Mouse (Mus musculus) forebrain, postnatal 0 days (tissue): Measurements from ENCODE around the gene Sugp1. TPM values are rescaled to one million over a fixed set of nuclear protein-coding genes. Genes with fewer than 3 reads are reported as not detected.

Experiments used
- ATAC-seq: fragments of 200-750 bp; cut with Nextera tagmentation; 2 replicates; pipeline ENCODE4 v1.8.0; 2017; ENCODE audit warnings: mild to moderate bottlenecking, moderate library complexity
- DNase-seq: peaks from one replicate; pipeline ENCODE4 v3.0.0-alpha.2; 2015
- H3K27ac ChIP-seq: fragments of 300-500 bp; sonication (generic); 2 replicates; pipeline ENCODE4 v1.5.1; 2014; ENCODE audit warnings: low read depth, mild to moderate bottlenecking, antibody characterized with exemption, low read length, moderate library complexity, mixed read lengths
- H3K27me3 ChIP-seq: fragments of 300-500 bp; sonication (generic); 2 replicates; pipeline ENCODE4 v1.6.1; 2014; ENCODE audit warnings: mild to moderate bottlenecking, low read length, mixed read lengths; ENCODE audit not compliant: insufficient read depth
- H3K36me3 ChIP-seq: fragments of 300-500 bp; sonication (generic); 2 replicates; pipeline ENCODE4 v1.6.1; 2014; ENCODE audit warnings: mild to moderate bottlenecking, moderate library complexity; ENCODE audit not compliant: insufficient read depth
- H3K4me1 ChIP-seq: fragments of 300-500 bp; sonication (generic); 2 replicates; pipeline ENCODE4 v1.6.1; 2014; ENCODE audit warnings: antibody characterized with exemption; ENCODE audit not compliant: insufficient read depth
- H3K4me2 ChIP-seq: fragments of 300-500 bp; sonication (generic); 2 replicates; pipeline ENCODE4 v1.6.1; 2014; ENCODE audit warnings: low read depth, mild to moderate bottlenecking, moderate library complexity
- H3K4me3 ChIP-seq: fragments of 300-500 bp; sonication (generic); 2 replicates; pipeline ENCODE4 v1.5.1; 2014; ENCODE audit warnings: low read depth, low read length, mixed read lengths
- H3K9ac ChIP-seq: fragments of 300-500 bp; sonication (generic); 2 replicates; pipeline ENCODE4 v1.6.1; 2014; ENCODE audit warnings: mild to moderate bottlenecking
- H3K9me3 ChIP-seq: fragments of 300-500 bp; sonication (generic); 2 replicates; pipeline ENCODE4 v1.6.1; 2016; ENCODE audit warnings: low read length
- CTCF ChIP-seq: sonication (generic); IDR thresholded peaks from 2 replicates; pipeline ENCODE4 v1.5.1; 2016; ENCODE audit warnings: antibody characterized with exemption, control low read depth, low read depth
- WGBS: fragments of 180-500 bp; shearing (Covaris S2); extraction: QIAGEN DNeasy Blood & Tissue Kit; methylation state at CpG from one replicate; pipeline ENCODE4 v1.1.7; 2014; 5-methylcytosine and 5-hydroxymethylcytosine counted together
- polyA plus RNA-seq: library from polyadenylated mRNA; unstranded; fragments of >200 nt; fragmentation: Nextera tagmentation; extraction: Ambion mirVana; gene quantifications from 2 replicates; pipeline ENCODE4 v1.2.1, GENCODE M21; 2015
- total RNA-seq: library from RNA; depleted of rRNA; stranded (reverse); fragments of >200 nt; gene quantifications from 2 replicates; pipeline ENCODE4 v1.2.3, GENCODE M21; 2014

Sugp1 gene
- total and polyA plus RNA-seq, 2 experiments from 2014 or later: 20.9 to 46.1 TPM

- no peak for TF ChIP-seq CTCF
- Histone ChIP-seq H3K4me3 (no peak overlapping the region), H3K4me1 (no peaks in the 10 kb centered on the region), H3K9me3 (no peaks in the 10 kb centered on the region), H3K27ac (no peak overlapping the region), H3K9ac (no peak overlapping the region), H3K4me2 (no peak overlapping the region), H3K36me3 (peaks cover 90% of the 10 kb centered on the region), H3K27me3 (no peaks in the 10 kb centered on the region)
- ATAC-seq: no peak
- WGBS: 95% methylated on average over 2 of the region's 2 CpGs
- no peak for DNase-seq
Observed at GRCm38 (mm10) chr8:70110451-70110850, 67.8 kb downstream of the Sugp1 start.

GRCm38 (mm10) chr8:70111192-70111795 lies 68.7 kb downstream of the Sugp1 start:
- no peaks in the 10 kb centered on the region for H3K27me3 ChIP-seq
- no peaks in the 10 kb centered on the region for H3K9me3 ChIP-seq
- no peak for TF ChIP-seq CTCF
- no peak overlapping the region for H3K9ac ChIP-seq
- ATAC-seq (0 out of 2 replicates have a peak, but pooled peaks have one; percentile 7), DNase-seq (peak; percentile 25)
- H3K4me3 ChIP-seq: no peak overlapping the region
- WGBS: 68% methylated on average over 23 of the region's 23 CpGs
- no peak overlapping the region for H3K27ac ChIP-seq
- no peaks in the 10 kb centered on the region for H3K4me1 ChIP-seq
- H3K36me3 ChIP-seq: peaks cover 96% of the 10 kb centered on the region
- no peak overlapping the region for H3K4me2 ChIP-seq

GRCm38 (mm10) chr8:70112401-70113016 lies 69.9 kb downstream of the Sugp1 start:
- H3K36me3 ChIP-seq: peaks cover 90% of the 10 kb centered on the region
- 19% methylated on average over 43 of the region's 43 CpGs for WGBS
- no peak overlapping the region for H3K27ac ChIP-seq
- no peak for TF ChIP-seq CTCF
- no peaks in the 10 kb centered on the region for H3K9me3 ChIP-seq
- H3K27me3 ChIP-seq: no peaks in the 10 kb centered on the region
- no peak overlapping the region for H3K4me3 ChIP-seq
- no peak overlapping the region for H3K9ac ChIP-seq
- ATAC-seq (peak; percentile 34; the same call in 1 of the 2 replicates), DNase-seq (peak; percentile 46)
- peaks cover 7% of the 10 kb centered on the region; the same call in 1 of the 2 replicates for H3K4me1 ChIP-seq
- H3K4me2 ChIP-seq: no peak overlapping the region

GRCm38 (mm10) chr8:70114488-70114887 lies 71.9 kb downstream of the Sugp1 start:
- Histone ChIP-seq H3K9me3 (no peaks in the 10 kb centered on the region), H3K4me1 (peaks cover 13% of the 10 kb centered on the region; the same call in 1 of the 2 replicates), H3K27me3 (no peaks in the 10 kb centered on the region), H3K36me3 (peaks cover 71% of the 10 kb centered on the region), H3K4me2 (no peak overlapping the region), H3K9ac (no peak overlapping the region), H3K27ac (no peak overlapping the region), H3K4me3 (no peak overlapping the region)
- TF ChIP-seq CTCF: no peak
- WGBS: 34% methylated on average over 6 of the region's 6 CpGs
- ATAC-seq: no peak
- DNase-seq: no peak

- no peak overlapping the region for H3K4me3 ChIP-seq
- 67% methylated on average over 13 of the region's 13 CpGs for WGBS
- H3K4me1 ChIP-seq: peaks cover 13% of the 10 kb centered on the region; the same call in 1 of the 2 replicates
- ATAC-seq (no peak), DNase-seq (no peak)
- no peak overlapping the region for H3K4me2 ChIP-seq
- TF ChIP-seq CTCF: no peak
- no peak overlapping the region for H3K27ac ChIP-seq
- H3K9ac ChIP-seq: no peak overlapping the region
- peaks cover 67% of the 10 kb centered on the region for H3K36me3 ChIP-seq
- no peaks in the 10 kb centered on the region for H3K27me3 ChIP-seq
- H3K9me3 ChIP-seq: no peaks in the 10 kb centered on the region
Observed at GRCm38 (mm10) chr8:70114892-70115291, 72.3 kb downstream of the Sugp1 start.

GRCm38 (mm10) chr8:70117611-70118010 lies 75.0 kb downstream of the Sugp1 start:
- TF ChIP-seq CTCF: no peak
- peak overlapping the region; percentile 65; the same call in 1 of the 2 replicates for H3K4me3 ChIP-seq
- H3K9ac ChIP-seq: peak overlapping the region; percentile 39; the same call in 1 of the 2 replicates
- peak overlapping the region; percentile 29 for H3K27ac ChIP-seq
- DNase-seq (no peak), ATAC-seq (no peak)
- 7% methylated on average over 9 of the region's 9 CpGs for WGBS
- no peaks in the 10 kb centered on the region for H3K27me3 ChIP-seq
- no peaks in the 10 kb centered on the region for H3K9me3 ChIP-seq
- H3K36me3 ChIP-seq: peaks cover 39% of the 10 kb centered on the region
- peaks cover 13% of the 10 kb centered on the region; the same call in 1 of the 2 replicates for H3K4me1 ChIP-seq
- H3K4me2 ChIP-seq: peak overlapping the region; percentile 79
